Mouse (Mus musculus): ENCODE measurements around the gene Mitf. TPM values are rescaled to one million over a fixed set of nuclear protein-coding genes. Genes with fewer than 3 reads are reported as not detected.

The Mitf gene
- total and polyA plus RNA-seq, 2 experiments from 2014 or later: 2.6 to 7.0 TPM

DNA sequence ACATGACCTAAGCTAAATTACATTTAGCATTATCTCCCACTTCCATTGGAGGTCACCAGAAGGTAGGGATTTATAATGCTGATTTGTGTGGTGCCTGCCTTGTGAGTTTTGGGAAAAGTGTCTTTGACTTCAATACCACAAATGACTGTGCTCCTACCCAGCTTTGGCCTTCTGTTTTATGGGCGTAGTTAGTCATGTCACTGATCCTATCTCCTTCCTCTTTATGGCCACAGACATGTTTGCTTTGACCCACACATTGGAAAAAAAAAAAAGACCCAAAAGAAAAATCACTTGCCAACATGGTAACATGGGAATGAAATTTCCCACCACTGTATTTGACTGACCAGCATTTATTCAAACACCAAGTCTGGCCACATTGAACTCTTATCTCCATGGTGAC, 95.4 kb downstream of the Mitf start:
- H3K4me2 ChIP-seq (ENCODE audit: low read depth, low read length): no peak overlapping the region
- no peaks in the 10 kb centered on the region for H3K4me1 ChIP-seq (ENCODE audit: insufficient read depth, low read length)
- no peak for DNase-seq (ENCODE audit: low spot score)
- TF ChIP-seq CTCF (IDR thresholded peaks at IDR 0.05; ENCODE audit: low read depth): no peak
- no peak overlapping the region for H3K9ac ChIP-seq (replicated peaks; ENCODE audit: low read length)
- ATAC-seq: no peak
- 97% methylated on average over 1 of the region's 1 CpGs for WGBS
- no peaks in the 10 kb centered on the region for H3K9me3 ChIP-seq (ENCODE audit: low read length)
- H3K27me3 ChIP-seq (ENCODE audit: insufficient read depth, low read length): no peaks in the 10 kb centered on the region
- H3K36me3 ChIP-seq (ENCODE audit: insufficient read depth, low read length): no peaks in the 10 kb centered on the region
- no peak overlapping the region for H3K4me3 ChIP-seq (ENCODE audit: low read length)
- no peak overlapping the region for H3K27ac ChIP-seq

DNA sequence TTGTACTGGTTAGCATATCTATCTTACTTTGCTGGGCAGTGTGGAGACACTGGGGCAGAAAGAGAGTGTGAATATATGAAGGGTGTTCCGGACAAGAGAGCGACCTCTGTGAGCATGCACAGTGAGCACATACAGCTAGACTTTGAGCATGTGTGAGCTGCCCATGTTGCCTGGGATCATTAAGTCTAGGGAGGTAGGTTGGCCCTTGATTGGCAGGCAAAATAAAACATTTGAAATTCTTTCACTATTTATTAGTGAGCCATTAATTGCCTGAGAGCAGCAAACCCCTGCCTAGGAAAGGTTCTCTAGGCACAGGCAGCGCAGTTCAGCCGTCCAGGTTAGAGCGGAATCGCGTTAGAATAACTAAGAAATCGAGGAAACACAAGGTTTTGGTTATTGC, 107.9 kb downstream of the Mitf start:
- H3K27me3 ChIP-seq (ENCODE audit: insufficient read depth, low read length): no peaks in the 10 kb centered on the region
- no peak overlapping the region for H3K4me3 ChIP-seq (ENCODE audit: low read length)
- ATAC-seq (no peak), DNase-seq (ENCODE audit: low spot score) (no peak)
- WGBS: 89% methylated on average over 8 of the region's 8 CpGs
- no peaks in the 10 kb centered on the region for H3K36me3 ChIP-seq (ENCODE audit: insufficient read depth, low read length)
- no peak for TF ChIP-seq CTCF (IDR thresholded peaks at IDR 0.05; ENCODE audit: low read depth)
- no peak overlapping the region for H3K4me2 ChIP-seq (ENCODE audit: low read depth, low read length)
- no peaks in the 10 kb centered on the region; the same call in 1 of the 2 replicates for H3K4me1 ChIP-seq (ENCODE audit: insufficient read depth, low read length)
- no peak overlapping the region for H3K27ac ChIP-seq
- no peaks in the 10 kb centered on the region for H3K9me3 ChIP-seq (ENCODE audit: low read length)
- H3K9ac ChIP-seq (replicated peaks; ENCODE audit: low read length): no peak overlapping the region

DNA sequence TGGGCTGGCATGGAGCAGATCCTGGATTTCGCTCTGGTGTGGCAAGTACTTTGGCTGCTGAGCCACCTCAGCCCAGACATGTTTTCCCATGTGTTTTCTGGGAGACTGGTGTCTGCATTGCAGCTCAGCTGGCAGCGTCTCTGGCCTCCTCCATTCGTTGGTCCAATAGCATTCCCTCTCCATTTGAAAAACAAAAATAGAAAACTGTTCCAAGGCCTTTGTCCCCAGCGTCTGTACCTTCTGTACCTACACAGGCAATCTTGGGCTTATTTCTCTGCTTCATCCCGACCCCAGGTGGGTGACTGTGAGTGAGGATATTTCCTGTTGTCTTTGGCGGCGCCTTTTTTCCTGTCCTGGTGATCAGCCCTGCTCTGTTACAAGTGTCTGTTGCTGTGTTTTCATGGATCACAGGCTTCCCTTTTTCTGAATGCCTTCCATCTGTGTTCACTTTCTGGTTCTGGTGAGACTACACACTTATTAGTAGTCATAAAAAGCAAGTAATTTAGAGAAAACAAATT, 109.6 kb downstream of the Mitf start:
- 76% methylated on average over 7 of the region's 7 CpGs for WGBS
- no peak for DNase-seq (ENCODE audit: low spot score)
- TF ChIP-seq CTCF (IDR thresholded peaks at IDR 0.05; ENCODE audit: low read depth): no peak
- ATAC-seq: no peak
- no peaks in the 10 kb centered on the region for H3K4me1 ChIP-seq (ENCODE audit: insufficient read depth, low read length)
- H3K27me3 ChIP-seq (ENCODE audit: insufficient read depth, low read length): no peaks in the 10 kb centered on the region
- H3K4me2 ChIP-seq (ENCODE audit: low read depth, low read length): no peak overlapping the region
- H3K9ac ChIP-seq (replicated peaks; ENCODE audit: low read length): no peak overlapping the region
- H3K27ac ChIP-seq: no peak overlapping the region
- no peak overlapping the region for H3K4me3 ChIP-seq (ENCODE audit: low read length)
- no peaks in the 10 kb centered on the region for H3K9me3 ChIP-seq (ENCODE audit: low read length)
- no peaks in the 10 kb centered on the region for H3K36me3 ChIP-seq (ENCODE audit: insufficient read depth, low read length)

DNA sequence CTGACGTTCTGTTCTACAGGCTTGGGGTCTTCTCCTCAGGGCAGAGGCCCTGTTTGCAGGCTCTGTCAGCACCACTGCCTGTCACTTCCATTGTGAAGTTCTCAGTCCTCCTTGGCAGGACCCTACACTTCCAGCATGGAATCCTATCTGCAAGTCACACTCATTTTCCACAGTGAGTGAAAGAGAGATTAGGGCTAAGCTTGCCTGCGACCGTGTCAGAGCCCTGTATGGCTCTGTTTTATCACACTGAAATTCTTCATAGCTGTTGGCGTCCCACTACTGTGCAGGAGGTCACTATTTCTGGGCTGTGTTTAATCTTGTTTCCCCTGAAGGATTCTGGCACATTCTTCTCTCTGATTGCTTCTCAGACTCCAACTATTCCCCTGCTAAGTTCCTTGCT, 111.2 kb downstream of the Mitf start:
- 47% methylated on average over 4 of the region's 4 CpGs for WGBS
- H3K9ac ChIP-seq (replicated peaks; ENCODE audit: low read length): no peak overlapping the region

DNA sequence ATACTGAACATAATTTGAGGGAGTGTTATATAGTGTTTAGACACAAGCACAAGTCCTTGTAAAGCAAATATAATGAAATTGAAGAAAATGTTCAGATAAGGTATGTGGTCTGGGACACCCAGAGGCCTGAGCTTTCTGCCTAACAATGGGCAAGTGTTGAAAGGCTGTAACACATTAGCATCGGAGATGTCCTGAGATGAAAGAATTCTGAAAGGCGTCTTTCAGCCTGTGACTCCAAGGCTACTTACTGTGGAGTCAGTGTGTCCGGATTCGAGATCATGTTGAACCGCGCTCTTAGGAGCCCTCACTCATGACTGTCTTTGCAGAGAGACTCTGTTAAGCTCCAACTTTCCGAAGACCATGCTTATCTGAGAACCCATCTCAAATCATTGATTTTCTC, 111.6 kb downstream of the Mitf start:
- ATAC-seq (no peak), DNase-seq (ENCODE audit: low spot score) (no peak)
- no peaks in the 10 kb centered on the region for H3K36me3 ChIP-seq (ENCODE audit: insufficient read depth, low read length)
- H3K4me1 ChIP-seq (ENCODE audit: insufficient read depth, low read length): no peaks in the 10 kb centered on the region
- H3K4me2 ChIP-seq (ENCODE audit: low read depth, low read length): no peak overlapping the region
- TF ChIP-seq CTCF (IDR thresholded peaks at IDR 0.05; ENCODE audit: low read depth): no peak
- no peak overlapping the region for H3K9ac ChIP-seq (replicated peaks; ENCODE audit: low read length)
- no peaks in the 10 kb centered on the region for H3K27me3 ChIP-seq (ENCODE audit: insufficient read depth, low read length)
- no peaks in the 10 kb centered on the region for H3K9me3 ChIP-seq (ENCODE audit: low read length)
- no peak overlapping the region for H3K27ac ChIP-seq
- WGBS: 56% methylated on average over 7 of the region's 7 CpGs
- H3K4me3 ChIP-seq (ENCODE audit: low read length): no peak overlapping the region

More for the DNA sequence above, 111.2 kb downstream of the Mitf start:
- no peaks in the 10 kb centered on the region for H3K27me3 ChIP-seq (ENCODE audit: insufficient read depth, low read length)
- TF ChIP-seq CTCF (IDR thresholded peaks at IDR 0.05; ENCODE audit: low read depth): no peak
- DNase-seq (ENCODE audit: low spot score) (no peak), ATAC-seq (no peak)
- H3K4me1 ChIP-seq (ENCODE audit: insufficient read depth, low read length): no peaks in the 10 kb centered on the region
- H3K36me3 ChIP-seq (ENCODE audit: insufficient read depth, low read length): no peaks in the 10 kb centered on the region
- no peak overlapping the region for H3K4me2 ChIP-seq (ENCODE audit: low read depth, low read length)
- no peak overlapping the region for H3K4me3 ChIP-seq (ENCODE audit: low read length)
- H3K27ac ChIP-seq: no peak overlapping the region
- no peaks in the 10 kb centered on the region for H3K9me3 ChIP-seq (ENCODE audit: low read length)

DNA sequence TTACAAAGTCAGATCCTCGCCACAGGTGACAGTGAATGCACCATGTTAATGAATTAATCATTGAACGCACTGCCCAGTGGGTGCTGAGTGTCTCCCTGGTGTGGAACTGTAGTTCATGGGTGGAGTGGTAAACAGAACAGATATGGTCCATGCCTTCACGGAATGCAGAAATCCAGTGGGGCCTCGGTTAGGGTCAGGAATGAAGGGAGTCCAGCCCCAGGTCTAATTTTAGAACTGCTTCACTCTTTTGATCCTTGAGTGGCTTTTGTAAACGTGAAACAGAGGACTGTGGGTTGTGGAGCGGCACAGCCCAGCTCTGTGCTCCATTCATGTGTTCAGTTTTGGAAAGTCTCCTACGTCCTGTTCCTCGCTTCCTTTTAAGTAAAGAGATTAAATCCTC, 112.4 kb downstream of the Mitf start:
- 63% methylated on average over 8 of the region's 8 CpGs for WGBS
- no peak for DNase-seq (ENCODE audit: low spot score)
- H3K27ac ChIP-seq: no peak overlapping the region
- no peak overlapping the region for H3K4me2 ChIP-seq (ENCODE audit: low read depth, low read length)
- no peaks in the 10 kb centered on the region for H3K36me3 ChIP-seq (ENCODE audit: insufficient read depth, low read length)
- no peaks in the 10 kb centered on the region for H3K9me3 ChIP-seq (ENCODE audit: low read length)
- no peak for ATAC-seq
- H3K4me3 ChIP-seq (ENCODE audit: low read length): no peak overlapping the region
- no peak overlapping the region for H3K9ac ChIP-seq (replicated peaks; ENCODE audit: low read length)
- no peak for TF ChIP-seq CTCF (IDR thresholded peaks at IDR 0.05; ENCODE audit: low read depth)
- no peaks in the 10 kb centered on the region for H3K4me1 ChIP-seq (ENCODE audit: insufficient read depth, low read length)
- no peaks in the 10 kb centered on the region for H3K27me3 ChIP-seq (ENCODE audit: insufficient read depth, low read length)

DNA sequence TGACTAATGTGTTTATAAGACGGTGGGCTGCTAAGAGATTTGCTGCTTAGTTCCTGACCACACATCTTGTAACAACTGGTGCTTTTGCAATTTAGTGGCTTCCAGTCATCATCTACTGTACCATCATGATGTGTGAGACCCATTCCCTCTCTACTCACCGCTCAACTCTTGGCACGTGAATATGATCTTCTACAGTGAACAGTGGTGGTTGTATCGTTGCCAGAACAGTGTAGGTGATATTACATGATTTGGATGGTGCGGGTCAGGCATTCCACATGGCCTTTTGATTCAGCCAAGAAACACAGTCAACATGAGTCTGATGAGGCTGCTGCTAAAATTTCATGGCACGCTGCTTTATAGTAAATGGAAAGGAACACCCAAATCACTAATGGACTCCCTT, 114.7 kb downstream of the Mitf start:
- WGBS: 83% methylated on average over 6 of the region's 6 CpGs
- H3K9me3 ChIP-seq (ENCODE audit: low read length): no peaks in the 10 kb centered on the region
- no peak overlapping the region for H3K9ac ChIP-seq (replicated peaks; ENCODE audit: low read length)
- H3K4me2 ChIP-seq (ENCODE audit: low read depth, low read length): no peak overlapping the region
- H3K27me3 ChIP-seq (ENCODE audit: insufficient read depth, low read length): no peaks in the 10 kb centered on the region
- no peak for TF ChIP-seq CTCF (IDR thresholded peaks at IDR 0.05; ENCODE audit: low read depth)
- H3K36me3 ChIP-seq (ENCODE audit: insufficient read depth, low read length): no peaks in the 10 kb centered on the region
- ATAC-seq (no peak), DNase-seq (ENCODE audit: low spot score) (no peak)
- H3K4me3 ChIP-seq (ENCODE audit: low read length): no peak overlapping the region
- H3K4me1 ChIP-seq (ENCODE audit: insufficient read depth, low read length): no peaks in the 10 kb centered on the region
- no peak overlapping the region for H3K27ac ChIP-seq
